Mouse (Mus musculus) adrenal gland, postnatal 10 days (tissue): ENCODE data around the gene Lrrtm4. TPM values are rescaled to one million over a fixed set of nuclear protein-coding genes. Genes with fewer than 3 reads are reported as not detected.

Experiments used
- DNase-seq: peaks from one replicate; pipeline ENCODE4 v3.0.0; 2021; ENCODE audit warnings: mixed read lengths
- total RNA-seq, 2 experiments: library from RNA; stranded (reverse); gene quantifications; 2 replicates each; pipeline ENCODE4 v1.2.3; 2021

The Lrrtm4 gene
- total RNA-seq, 2 experiments from 2014 or later = 2.9 to 3.5 TPM

DNA sequence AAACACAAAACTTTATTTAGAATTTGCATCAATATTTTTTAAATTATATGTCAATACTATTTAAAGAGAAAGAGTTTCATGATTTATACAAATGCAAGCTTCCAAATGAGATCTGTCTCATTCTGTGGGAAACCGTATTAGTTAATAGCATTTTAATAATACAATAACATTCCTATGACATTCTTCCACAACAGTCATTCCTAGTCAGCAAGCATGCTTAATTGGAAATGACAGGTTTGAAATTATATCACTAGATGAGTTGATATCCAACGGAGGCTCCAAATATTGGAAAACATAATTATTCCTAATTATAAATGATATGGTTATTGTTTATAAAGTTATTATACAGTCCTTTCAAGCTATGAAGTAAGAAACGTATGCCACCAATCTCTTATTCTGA lies 714.7 kb downstream of the Lrrtm4 start:
- no peak for DNase-seq

DNA sequence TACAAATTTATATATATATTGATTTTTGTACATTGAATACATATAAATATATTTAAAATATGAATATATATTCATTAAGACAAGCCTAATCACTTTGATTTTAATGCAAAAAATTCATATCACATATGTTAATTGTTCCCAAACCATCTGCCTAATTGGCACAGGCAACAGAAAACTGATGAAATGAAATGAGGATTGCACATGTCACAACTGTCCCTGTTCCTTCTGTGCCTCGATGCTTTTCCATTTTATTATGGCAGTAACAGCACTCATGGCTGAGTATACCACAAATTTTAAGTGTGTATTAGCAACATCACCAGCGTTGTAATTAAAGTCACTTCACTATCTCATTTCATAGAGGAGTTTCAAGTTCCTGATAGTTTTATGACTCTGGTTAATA lies 732.1 kb downstream of the Lrrtm4 start:
- no peak for DNase-seq

DNA sequence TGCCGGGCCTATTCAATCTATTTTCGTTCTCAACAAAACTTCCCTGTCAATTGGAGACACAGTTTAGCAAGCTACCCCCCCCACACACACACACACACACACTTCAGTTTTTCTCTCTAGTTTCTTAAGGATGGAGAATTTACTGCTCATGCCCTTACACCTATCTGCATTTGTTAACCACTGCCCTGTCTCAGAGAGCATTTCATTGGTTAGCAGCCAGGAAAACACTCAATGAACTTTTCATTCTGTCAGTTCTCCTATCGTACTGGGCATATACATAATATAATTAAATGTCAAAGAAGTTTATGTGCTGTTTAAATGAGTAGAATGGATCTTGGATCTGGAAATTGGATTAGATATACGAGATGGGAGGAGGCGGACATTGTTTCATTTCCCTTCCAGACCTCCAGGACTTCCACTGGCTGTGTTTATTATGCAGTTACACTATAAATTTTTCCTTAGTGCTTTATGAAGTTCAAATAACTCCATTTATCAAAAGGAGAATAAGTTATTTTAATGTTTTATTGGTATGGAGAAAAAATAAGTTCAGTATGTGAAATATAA lies 742.0 kb downstream of the Lrrtm4 start:
- DNase-seq = no peak

DNA sequence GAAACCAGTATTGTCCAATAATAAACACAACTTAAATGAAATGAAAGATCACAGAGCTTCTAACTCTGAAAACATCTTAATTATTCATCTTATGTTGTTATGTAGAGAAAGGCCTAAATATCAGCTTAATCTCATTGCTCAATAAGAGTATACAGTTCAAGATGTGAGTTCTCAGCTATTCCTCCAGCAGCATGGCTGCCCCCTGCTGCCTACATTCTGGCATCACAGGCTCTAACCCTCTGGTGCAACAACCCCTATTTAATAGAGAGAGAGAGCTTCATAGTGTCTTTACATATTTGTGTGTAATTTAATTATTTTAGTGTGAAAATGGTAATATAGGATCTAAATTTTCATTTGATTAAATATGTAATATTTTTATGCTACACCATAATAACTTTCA lies 767.6 kb downstream of the Lrrtm4 start:
- DNase-seq = peak; percentile 54

DNA sequence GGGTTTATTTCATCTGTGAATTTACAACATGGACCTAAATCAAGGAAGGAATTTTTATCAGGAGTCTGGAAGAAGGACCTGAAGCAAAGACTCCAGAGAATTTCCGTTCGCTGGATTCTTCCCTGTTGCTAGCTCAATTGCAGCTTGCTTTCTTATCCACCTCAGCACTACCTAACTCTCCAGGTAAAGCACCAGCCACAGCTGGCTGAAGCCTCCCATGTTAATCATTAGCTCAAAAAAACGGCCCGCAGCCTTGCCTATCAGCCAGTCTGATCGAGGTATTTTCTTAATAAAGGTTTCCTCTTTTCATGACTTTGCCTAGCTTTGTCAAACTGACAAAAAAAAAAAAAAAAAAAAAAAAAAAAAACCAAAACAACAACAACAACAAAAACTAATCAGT lies 805.1 kb downstream of the Lrrtm4 start:
- no peak for DNase-seq

DNA sequence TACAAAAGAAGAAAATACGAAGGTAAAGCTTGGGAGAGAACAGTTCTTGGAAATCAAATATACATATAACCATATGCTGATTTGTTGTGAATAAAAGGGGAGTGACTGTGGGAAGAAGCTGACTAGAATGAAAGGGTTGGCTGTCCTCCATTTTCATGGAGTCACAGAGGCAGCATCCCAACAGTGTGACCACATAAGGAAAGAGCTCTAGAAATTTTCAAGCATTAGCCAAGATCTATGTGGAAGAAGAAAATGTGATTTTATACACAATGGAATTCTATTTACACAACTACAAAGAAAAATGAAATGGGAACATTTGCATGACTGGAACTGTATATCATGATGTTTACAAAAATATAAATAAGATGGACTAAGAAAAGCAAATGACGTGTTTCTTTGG lies 821.1 kb downstream of the Lrrtm4 start:
- DNase-seq = no peak

DNA sequence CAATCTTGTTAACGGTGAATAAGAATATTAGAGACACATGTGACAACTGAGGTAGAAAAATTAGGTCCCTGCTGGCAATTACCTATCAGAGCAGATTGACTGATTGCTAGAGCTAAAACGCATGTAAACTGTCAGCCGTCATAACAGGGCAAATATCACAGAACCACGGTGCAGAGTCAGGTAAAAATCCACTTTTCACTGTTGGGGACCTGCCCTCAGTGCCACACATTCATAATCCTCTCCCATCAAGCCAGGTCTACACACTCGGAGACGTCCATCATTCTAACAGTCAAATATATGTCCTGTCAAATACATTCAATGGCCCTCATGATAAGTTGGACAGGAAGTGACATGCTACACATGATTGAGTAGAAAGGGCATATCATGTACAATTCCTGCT lies 826.6 kb downstream of the Lrrtm4 start:
- DNase-seq = no peak

DNA sequence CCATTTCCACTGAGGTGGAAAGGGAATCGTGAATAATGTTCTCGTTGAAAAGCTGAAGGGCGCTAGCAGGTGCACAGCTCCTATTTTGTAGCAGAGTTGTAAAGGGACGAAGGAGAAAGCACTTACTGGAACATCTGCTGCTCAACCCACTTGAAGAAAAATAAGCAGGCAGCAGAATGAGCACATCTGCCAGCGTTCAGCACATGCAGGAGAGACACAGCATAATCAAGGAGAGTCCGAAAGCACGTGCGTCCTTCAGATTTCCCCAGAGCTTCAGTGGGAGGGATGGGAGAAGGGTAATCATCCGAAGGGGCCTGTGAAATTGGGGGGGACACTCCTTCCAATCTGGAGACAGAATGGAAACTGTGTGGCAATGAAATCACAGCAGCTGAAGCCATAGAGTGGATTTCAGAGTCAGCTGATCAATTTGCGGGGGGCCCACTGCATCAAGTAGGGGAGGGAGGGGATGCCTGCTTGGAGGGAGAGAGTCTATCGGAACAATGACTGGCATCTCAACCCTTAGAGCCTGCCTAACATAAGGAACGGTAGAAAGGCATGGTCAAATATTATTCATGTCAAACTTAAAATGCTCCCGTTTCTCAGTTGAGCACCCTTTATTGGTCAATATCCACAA lies 838.4 kb downstream of the Lrrtm4 start:
- DNase-seq = no peak

Other genes with a start within 250 kb of the Lrrtm4 start
- gene Gm20594, start 201.0 kb upstream of the Lrrtm4 start, total RNA-seq = not detected